Mouse (Mus musculus) brain, embryonic 14.5 days (tissue): ENCODE data around the gene Epsti1.

Experiments
- CTCF ChIP-seq: fragments of 200-500 bp; IDR thresholded peaks from 2 replicates; pipeline ENCODE4 v1.5.1; 2012; ENCODE audit warnings: inconsistent platforms, mild to moderate bottlenecking, moderate library complexity, borderline replicate concordance; ENCODE audit not compliant: insufficient read depth, insufficient read length; ENCODE audit errors: extremely low read depth
- POLR2A ChIP-seq: fragments of 200-500 bp; IDR thresholded peaks from 2 replicates; pipeline ENCODE4 v1.6.1; 2012; ENCODE audit warnings: mild to moderate bottlenecking, inconsistent platforms, borderline replicate concordance; ENCODE audit not compliant: poor library complexity, insufficient read depth, insufficient read length, severe bottlenecking; ENCODE audit errors: extremely low read depth

DNA sequence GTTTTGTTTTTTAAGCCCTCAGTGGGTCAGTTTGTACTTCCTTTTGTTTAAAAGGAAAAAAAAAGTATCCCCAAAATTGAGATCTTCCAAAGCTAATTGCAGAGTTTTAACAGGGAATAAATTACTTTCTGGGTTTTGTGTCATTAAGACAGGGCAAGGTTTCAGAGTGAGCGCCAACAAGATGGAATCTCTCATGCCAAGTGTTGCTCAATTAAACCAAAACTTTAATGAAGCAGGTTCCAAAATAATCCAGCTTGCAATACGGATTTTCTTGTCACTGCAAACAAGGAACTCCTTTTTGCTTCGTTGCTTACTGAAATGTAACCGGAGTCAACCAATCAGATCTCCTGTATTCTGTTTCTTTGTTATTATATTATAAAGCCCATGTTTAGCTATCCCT is 112.4 kb downstream of the Epsti1 start:
- TF ChIP-seq CTCF (no peak), POLR2A (no peak)
